Mouse (Mus musculus): ENCODE measurements around the gene Taar3.

Gene Taar3

DNA sequence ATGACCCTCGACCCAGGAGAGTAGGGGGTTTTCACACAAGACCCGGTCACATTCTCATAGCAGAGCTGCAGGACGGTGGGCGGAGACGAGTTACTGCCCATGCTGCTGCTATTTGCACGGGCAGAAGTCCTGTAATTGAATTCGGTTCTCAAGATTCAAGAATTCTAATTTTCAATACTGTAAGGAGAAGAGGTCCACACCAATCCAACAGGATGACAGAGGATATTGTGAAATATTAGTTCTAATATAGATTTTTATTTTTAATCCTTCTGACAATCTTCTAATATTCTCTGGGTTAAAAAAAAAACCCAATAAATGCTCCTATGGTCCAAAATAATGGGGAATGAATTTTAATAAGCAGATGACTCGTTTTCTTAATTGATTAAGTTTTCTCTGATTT lies 36.2 kb downstream of the Taar3 start, which contains the start of gene Taar6:
Gene Taar6 (minus strand): TSS at position 101 of the 400 bp plus-strand sequence.
- in situ Hi-C loops (cut with MboI; ENCODE audit: low pct_unique_long_range_greater_than_20kb in 1 of 2, low sequenced_read_pairs in 2 of 2, unreplicated experiment in 1 of 2), result loop anchor here (10.0 to 25.0 kb wide), 3 partner anchors 102 to 327 kb away; partner anchors contain the start of genes Taar8a (in 1 of the 2) and Taar8b (in 1 of the 2)

DNA sequence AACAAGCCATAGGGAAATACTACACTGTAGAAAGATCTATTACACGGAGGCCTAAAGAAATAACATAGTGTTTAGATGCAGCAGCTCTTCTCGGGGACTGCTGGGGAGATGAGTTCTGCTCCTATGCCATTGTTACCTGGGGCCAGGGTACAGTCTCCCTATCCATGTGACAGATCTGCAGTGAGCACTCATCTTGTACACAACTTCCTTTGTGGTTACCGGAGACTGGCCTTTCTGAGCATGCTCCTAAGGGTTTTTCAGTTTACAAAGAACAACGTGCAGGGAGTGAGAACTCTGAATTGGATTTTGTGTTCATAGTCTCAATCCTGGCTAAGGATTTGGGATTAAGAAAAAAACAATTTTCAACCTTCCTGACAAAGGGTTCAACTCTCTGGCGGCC lies 37.1 kb downstream of the Taar3 start:
- in situ Hi-C loops (cut with MboI; ENCODE audit: low pct_unique_long_range_greater_than_20kb in 1 of 2, low sequenced_read_pairs in 2 of 2, unreplicated experiment in 1 of 2), result loop anchor here (10.0 to 25.0 kb wide), 3 partner anchors 101 to 326 kb away; partner anchors contain the start of genes Taar8a (in 1 of the 2) and Taar8b (in 1 of the 2)

DNA sequence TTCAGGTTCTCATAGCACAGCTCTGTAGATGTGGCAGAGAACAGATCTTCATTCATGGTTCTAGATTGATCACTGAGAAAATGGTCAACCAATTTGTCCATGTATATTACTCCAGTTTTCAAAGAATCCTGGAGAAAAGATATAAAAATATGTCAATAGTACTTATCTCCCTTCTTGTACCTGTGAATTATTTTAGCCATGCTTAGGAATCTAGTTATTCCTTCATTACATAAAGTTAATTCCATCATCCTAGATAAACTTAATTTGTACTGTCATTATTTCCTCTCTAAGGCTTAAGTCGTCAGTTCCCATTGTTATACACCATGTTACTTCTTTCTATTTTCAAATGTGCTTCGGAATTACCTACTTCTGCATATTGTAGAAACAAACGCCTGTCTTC lies 44.0 kb downstream of the Taar3 start, which contains the start of gene Taar7a:
Gene Taar7a (minus strand): TSS at position 101 of the 400 bp plus-strand sequence.
- in situ Hi-C loops (cut with MboI; ENCODE audit: low pct_unique_long_range_greater_than_20kb in 1 of 2, low sequenced_read_pairs in 2 of 2, unreplicated experiment in 1 of 2), result loop anchor here (25.0 kb wide), 2 partner anchors 94 to 319 kb away; partner anchors contain the start of genes Taar8a (in 1 of the 2) and Taar8b (in 1 of the 2)

DNA sequence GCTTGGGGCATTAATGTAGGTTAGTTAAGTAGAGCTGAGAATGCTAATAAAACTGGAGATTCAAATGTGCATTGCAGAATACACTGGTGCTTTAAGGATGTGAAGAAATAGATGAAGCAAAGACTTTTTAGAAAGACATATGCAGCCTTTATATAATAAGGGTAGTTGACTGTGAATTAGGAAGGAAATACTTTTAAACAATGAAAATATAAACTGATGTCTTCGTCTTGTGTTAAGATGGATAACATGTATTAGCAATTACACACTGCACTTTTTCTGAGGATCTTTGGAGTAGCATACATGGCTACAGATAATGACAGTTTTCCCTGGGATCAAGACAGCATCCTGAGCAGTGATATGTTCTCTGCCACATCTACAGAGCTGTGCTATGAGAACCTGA lies 50.3 kb downstream of the Taar3 start, which contains the start of gene Taar7b:
Gene Taar7b (plus strand): TSS at position 301 of the 400 bp plus-strand sequence.
- in situ Hi-C loops (cut with MboI; ENCODE audit: low pct_unique_long_range_greater_than_20kb in 1 of 2, low sequenced_read_pairs in 2 of 2, unreplicated experiment in 1 of 2), result loop anchor here (25.0 kb wide), 2 partner anchors 88 to 313 kb away; partner anchors contain the start of genes Taar8a (in 1 of the 2) and Taar8b (in 1 of the 2)

All from mouse embryonic stem cell (cell line).